Mouse (Mus musculus) MEL (cell line): ENCODE data around the gene Hipk4.
A peak's percentile ranks its signal among the peaks of the same experiment; 100 is the strongest.

Experiments used
- CTCF ChIP-seq, 3 experiments: IDR thresholded peaks in 2 of 3; conservative IDR thresholded peaks in 1 of 3; 2 replicates each; pipeline ENCODE4 v1.5.1; 2011 to 2012; ENCODE audit warnings: low read length in 3 of 3, low read depth in 2 of 3, mild to moderate bottlenecking in 2 of 3, improper control_type of control experiment in 1 of 3, inconsistent platforms in 1 of 3, mixed read lengths in 1 of 3, moderate library complexity in 1 of 3; ENCODE audit not compliant: control insufficient read depth in 1 of 3, insufficient read depth in 1 of 3, poor library complexity in 1 of 3, severe bottlenecking in 1 of 3
- EP300 ChIP-seq, 2 experiments: IDR thresholded peaks; 2 replicates each; pipeline ENCODE4 v1.6.1; 2011; ENCODE audit warnings: improper control_type of control experiment in 2 of 2, low read length in 2 of 2, low read depth in 1 of 2, mild to moderate bottlenecking in 1 of 2
- GATA1 ChIP-seq: IDR thresholded peaks from 2 replicates; pipeline ENCODE4 v1.6.1; 2011; ENCODE audit warnings: low read depth, low read length, improper control_type of control experiment
- KAT2A ChIP-seq: conservative IDR thresholded peaks from 2 replicates; pipeline ENCODE4 v1.6.1; 2012; ENCODE audit warnings: low read depth, low read length, improper control_type of control experiment, inconsistent platforms
- MYC ChIP-seq: IDR thresholded peaks from 2 replicates; pipeline ENCODE4 v1.6.1; 2011; ENCODE audit warnings: low read depth, mild to moderate bottlenecking, low read length, improper control_type of control experiment, moderate library complexity
- POLR2A ChIP-seq, 2 experiments: IDR thresholded peaks; 2 replicates each; pipeline ENCODE4 v1.6.1; 2011 to 2012; ENCODE audit warnings: low read length in 2 of 2, mild to moderate bottlenecking in 2 of 2, control low read depth in 1 of 2, improper control_type of control experiment in 1 of 2, low read depth in 1 of 2, moderate library complexity in 1 of 2; ENCODE audit not compliant: control insufficient read depth in 1 of 2, insufficient read depth in 1 of 2, poor library complexity in 1 of 2
- TAL1 ChIP-seq: IDR thresholded peaks from 2 replicates; pipeline ENCODE4 v1.6.1; 2012; ENCODE audit warnings: mild to moderate bottlenecking, inconsistent platforms, low read length, moderate library complexity, mixed read lengths

- TF ChIP-seq KAT2A (no peak), EP300 (IDR thresholded peaks at IDR 0.05; ENCODE audit: low read depth in 1 of 2, low read length in 2 of 2) (no peak), CTCF (IDR thresholded peaks at IDR 0.05 in 2 of 3, conservative IDR thresholded peaks at IDR 0.05 in 1 of 3; ENCODE audit: control insufficient read depth in 1 of 3, insufficient read depth in 1 of 3, low read depth in 2 of 3, low read length in 3 of 3, poor library complexity in 1 of 3, severe bottlenecking in 1 of 3) (no peak), POLR2A (IDR thresholded peaks at IDR 0.05; ENCODE audit: control insufficient read depth in 1 of 2, insufficient read depth in 1 of 2, low read depth in 1 of 2, low read length in 2 of 2, poor library complexity in 1 of 2) (peak in 1 of 2 experiments; percentile 36; a peak in 1 of 4 replicates), MYC (no peak), GATA1 (no peak), TAL1 (no peak)
Observed at GRCm38 (mm10) chr7:27483860-27484259, 39.2 kb upstream of the Hipk4 start.
